Mouse (Mus musculus): ENCODE measurements around the gene Cnih3. TPM values are rescaled to one million over a fixed set of nuclear protein-coding genes. Genes with fewer than 3 reads are reported as not detected.
A peak's percentile ranks its signal among the peaks of the same experiment; 100 is the strongest.

Cnih3 gene
- total and polyA plus RNA-seq, 3 experiments, result 0.04 TPM; not detected in 2

- 92% methylated on average over 5 of the region's 5 CpGs for WGBS
- DNase-seq, result no peak
- Histone ChIP-seq H3K27ac (no peak overlapping the region), H3K4me3 (no peak overlapping the region), H3K27me3 (ENCODE audit: control insufficient read depth, insufficient read depth, low read length) (no peaks in the 10 kb centered on the region), H3K79me2 (replicated peaks; ENCODE audit: control insufficient read depth, insufficient read depth, low read length) (no peaks in the 10 kb centered on the region), H3K9ac (ENCODE audit: low read depth, low read length) (no peak overlapping the region), H3K4me1 (ENCODE audit: control insufficient read depth, insufficient read depth, low read length) (no peaks in the 10 kb centered on the region), H3K36me3 (ENCODE audit: control insufficient read depth, insufficient read depth, low read length) (no peaks in the 10 kb centered on the region)
- TF ChIP-seq CTCF (IDR thresholded peaks at IDR 0.05) (no peak), EP300 (IDR thresholded peaks at IDR 0.05; ENCODE audit: insufficient read depth, low read depth, low read length) (no peak), POLR2A (IDR thresholded peaks at IDR 0.05; ENCODE audit: insufficient read depth, low read depth, low read length) (no peak)
- intact Hi-C loops (cut with DNase I), result no loop called here
Observed at GRCm38 (mm10) chr1:181327137-181327536, 25.3 kb upstream of the Cnih3 start.

- no peaks in the 10 kb centered on the region for H3K27me3 ChIP-seq (ENCODE audit: control insufficient read depth, insufficient read depth, low read length)
- no peaks in the 10 kb centered on the region for H3K36me3 ChIP-seq (ENCODE audit: control insufficient read depth, insufficient read depth, low read length)
- WGBS, result 81% methylated on average over 10 of the region's 10 CpGs
- no peak overlapping the region for H3K27ac ChIP-seq
- TF ChIP-seq EP300 (IDR thresholded peaks at IDR 0.05; ENCODE audit: insufficient read depth, low read depth, low read length) (no peak), POLR2A (IDR thresholded peaks at IDR 0.05; ENCODE audit: insufficient read depth, low read depth, low read length) (no peak), CTCF (IDR thresholded peaks at IDR 0.05) (no peak)
- DNase-seq, result no peak
- no peak overlapping the region for H3K9ac ChIP-seq (ENCODE audit: low read depth, low read length)
- H3K79me2 ChIP-seq (replicated peaks; ENCODE audit: control insufficient read depth, insufficient read depth, low read length), result no peaks in the 10 kb centered on the region
- intact Hi-C loops (cut with DNase I), result no loop called here
- no peak overlapping the region for H3K4me3 ChIP-seq
- H3K4me1 ChIP-seq (ENCODE audit: control insufficient read depth, insufficient read depth, low read length), result no peaks in the 10 kb centered on the region
Observed at GRCm38 (mm10) chr1:181327636-181328420, 24.6 kb upstream of the Cnih3 start.

- Histone ChIP-seq H3K79me2 (replicated peaks; ENCODE audit: control insufficient read depth, insufficient read depth, low read length) (no peaks in the 10 kb centered on the region), H3K36me3 (ENCODE audit: control insufficient read depth, insufficient read depth, low read length) (no peaks in the 10 kb centered on the region), H3K27ac (no peak overlapping the region), H3K9ac (ENCODE audit: low read depth, low read length) (no peak overlapping the region), H3K4me1 (ENCODE audit: control insufficient read depth, insufficient read depth, low read length) (no peaks in the 10 kb centered on the region), H3K4me3 (no peak overlapping the region), H3K27me3 (ENCODE audit: control insufficient read depth, insufficient read depth, low read length) (no peaks in the 10 kb centered on the region)
- WGBS, result 52% methylated on average over 3 of the region's 3 CpGs
- intact Hi-C loops (cut with DNase I), result no loop called here
- no peak for TF ChIP-seq POLR2A (IDR thresholded peaks at IDR 0.05; ENCODE audit: insufficient read depth, low read depth, low read length)
- TF ChIP-seq EP300 (IDR thresholded peaks at IDR 0.05; ENCODE audit: insufficient read depth, low read depth, low read length), result no peak
- TF ChIP-seq CTCF (IDR thresholded peaks at IDR 0.05), result no peak
- DNase-seq, result no peak
Observed at GRCm38 (mm10) chr1:181329110-181329509, 23.3 kb upstream of the Cnih3 start.

- TF ChIP-seq CTCF (IDR thresholded peaks at IDR 0.05), result no peak
- TF ChIP-seq POLR2A (IDR thresholded peaks at IDR 0.05; ENCODE audit: insufficient read depth, low read depth, low read length), result no peak
- no peak for TF ChIP-seq EP300 (IDR thresholded peaks at IDR 0.05; ENCODE audit: insufficient read depth, low read depth, low read length)
- H3K79me2 ChIP-seq (replicated peaks; ENCODE audit: control insufficient read depth, insufficient read depth, low read length), result no peaks in the 10 kb centered on the region
- DNase-seq, result peak in 1 of 2 experiments; percentile 21
- H3K4me1 ChIP-seq (ENCODE audit: control insufficient read depth, insufficient read depth, low read length), result no peaks in the 10 kb centered on the region
- no peaks in the 10 kb centered on the region for H3K36me3 ChIP-seq (ENCODE audit: control insufficient read depth, insufficient read depth, low read length)
- intact Hi-C loops (cut with DNase I), result no loop called here
- H3K27me3 ChIP-seq (ENCODE audit: control insufficient read depth, insufficient read depth, low read length), result no peaks in the 10 kb centered on the region
- no peak overlapping the region for H3K9ac ChIP-seq (ENCODE audit: low read depth, low read length)
- no peak overlapping the region for H3K27ac ChIP-seq
- no peak overlapping the region for H3K4me3 ChIP-seq
- 21% methylated on average over 2 of the region's 2 CpGs for WGBS
Observed at GRCm38 (mm10) chr1:181332597-181332996, 19.8 kb upstream of the Cnih3 start.

GRCm38 (mm10) chr1:181334329-181335018 lies 18.0 kb upstream of the Cnih3 start:
- Histone ChIP-seq H3K4me3 (no peak overlapping the region), H3K4me1 (ENCODE audit: control insufficient read depth, insufficient read depth, low read length) (no peaks in the 10 kb centered on the region), H3K9ac (ENCODE audit: low read depth, low read length) (no peak overlapping the region), H3K36me3 (ENCODE audit: control insufficient read depth, insufficient read depth, low read length) (no peaks in the 10 kb centered on the region), H3K79me2 (replicated peaks; ENCODE audit: control insufficient read depth, insufficient read depth, low read length) (no peaks in the 10 kb centered on the region), H3K27me3 (ENCODE audit: control insufficient read depth, insufficient read depth, low read length) (no peaks in the 10 kb centered on the region), H3K27ac (no peak overlapping the region)
- intact Hi-C loops (cut with DNase I), result no loop called here
- DNase-seq, result no peak
- TF ChIP-seq POLR2A (IDR thresholded peaks at IDR 0.05; ENCODE audit: insufficient read depth, low read depth, low read length) (no peak), CTCF (IDR thresholded peaks at IDR 0.05) (no peak), EP300 (IDR thresholded peaks at IDR 0.05; ENCODE audit: insufficient read depth, low read depth, low read length) (no peak)
- 87% methylated on average over 6 of the region's 6 CpGs for WGBS

- H3K27me3 ChIP-seq (ENCODE audit: control insufficient read depth, insufficient read depth, low read length), result no peaks in the 10 kb centered on the region
- 94% methylated on average over 5 of the region's 5 CpGs for WGBS
Observed at GRCm38 (mm10) chr1:181335019-181335365, 17.4 kb upstream of the Cnih3 start.

More at GRCm38 (mm10) chr1:181335019-181335365, 17.4 kb upstream of the Cnih3 start:
- no peak for TF ChIP-seq EP300 (IDR thresholded peaks at IDR 0.05; ENCODE audit: insufficient read depth, low read depth, low read length)
- no peak for TF ChIP-seq CTCF (IDR thresholded peaks at IDR 0.05)
- TF ChIP-seq POLR2A (IDR thresholded peaks at IDR 0.05; ENCODE audit: insufficient read depth, low read depth, low read length), result no peak
- Histone ChIP-seq H3K27ac (no peak overlapping the region), H3K36me3 (ENCODE audit: control insufficient read depth, insufficient read depth, low read length) (no peaks in the 10 kb centered on the region), H3K9ac (ENCODE audit: low read depth, low read length) (no peak overlapping the region), H3K4me3 (no peak overlapping the region), H3K79me2 (replicated peaks; ENCODE audit: control insufficient read depth, insufficient read depth, low read length) (no peaks in the 10 kb centered on the region), H3K4me1 (ENCODE audit: control insufficient read depth, insufficient read depth, low read length) (no peaks in the 10 kb centered on the region)
- intact Hi-C loops (cut with DNase I), result no loop called here
- no peak for DNase-seq

Data from heart, adult 2 months (tissue).